Mouse (Mus musculus) retina, adult 2 months (tissue): ENCODE results near the gene Cacna1c.
"Not testable (repeated sequence)": the region's sequence is repeated elsewhere in the genome, so short reads cannot be mapped to it uniquely, and the experiment has no call there.

Source experiments
- DNase-seq: peaks from one replicate; pipeline ENCODE4 v3.0.0-alpha.2; 2012; ENCODE audit warnings: low read depth, low spot score

Cacna1c gene

GRCm38 (mm10) chr6:119213375-119213774, 17.2 kb upstream of the Cacna1c start:
- DNase-seq = no peak

DNA sequence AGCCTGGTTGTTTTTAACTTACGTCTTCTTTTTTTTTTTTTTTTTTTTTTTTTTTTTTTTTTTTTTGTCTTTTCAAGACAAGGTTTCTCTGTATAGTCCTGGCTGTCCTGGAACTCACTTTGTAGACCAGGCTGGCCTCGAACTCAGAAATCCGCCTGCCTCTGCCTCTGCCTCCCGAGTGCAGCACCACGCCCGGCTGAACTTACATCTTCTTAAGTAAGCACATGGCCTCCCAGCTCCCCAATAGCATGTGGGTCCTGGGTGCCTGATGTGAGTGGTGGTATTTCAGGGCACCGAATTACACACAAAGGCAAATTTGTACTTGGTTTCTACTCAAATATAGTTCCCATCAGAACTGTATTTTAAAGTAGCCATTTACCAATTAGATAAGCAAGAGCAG, 9.8 kb upstream of the Cacna1c start:
- not testable (repeated sequence) for DNase-seq

DNA sequence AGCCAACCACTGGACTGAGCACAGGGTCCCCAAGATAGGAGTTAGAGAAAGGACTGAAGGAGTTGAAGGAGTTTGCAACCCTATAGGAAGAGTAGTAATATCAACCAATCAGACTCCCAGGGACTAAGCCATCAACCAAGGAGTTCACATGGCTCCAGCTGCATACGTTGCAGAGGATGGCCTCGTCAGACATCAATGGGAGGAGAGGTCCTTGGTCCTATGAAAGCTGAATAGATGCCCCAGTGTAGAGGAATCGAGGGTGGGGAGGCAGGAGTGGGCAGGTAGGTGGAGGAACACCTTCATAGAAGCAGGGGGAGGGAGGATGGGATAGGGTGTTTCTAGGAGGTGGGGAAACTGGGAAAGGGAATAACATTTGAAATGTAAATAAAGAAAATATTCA, 8.7 kb upstream of the Cacna1c start:
- no peak for DNase-seq

DNA sequence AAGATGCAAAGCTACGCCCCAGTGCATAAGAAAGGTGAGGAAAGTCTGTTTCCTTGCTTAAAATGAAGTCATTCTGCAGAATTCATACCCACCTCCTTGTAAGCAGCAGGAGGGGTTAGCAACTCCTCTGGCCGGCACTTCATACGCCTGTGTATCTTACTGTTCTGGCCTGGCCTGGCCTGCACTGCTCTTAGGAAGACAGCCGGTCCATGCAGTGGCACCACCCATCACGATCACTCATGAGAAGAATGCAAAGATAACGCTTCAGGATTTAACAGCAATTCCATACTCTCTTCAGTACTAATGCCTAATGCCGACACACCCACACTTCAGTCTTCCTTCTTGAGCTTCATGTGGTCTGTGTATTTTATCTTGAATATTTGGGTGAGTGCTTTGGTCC, 8.1 kb upstream of the Cacna1c start:
- no peak for DNase-seq

DNA sequence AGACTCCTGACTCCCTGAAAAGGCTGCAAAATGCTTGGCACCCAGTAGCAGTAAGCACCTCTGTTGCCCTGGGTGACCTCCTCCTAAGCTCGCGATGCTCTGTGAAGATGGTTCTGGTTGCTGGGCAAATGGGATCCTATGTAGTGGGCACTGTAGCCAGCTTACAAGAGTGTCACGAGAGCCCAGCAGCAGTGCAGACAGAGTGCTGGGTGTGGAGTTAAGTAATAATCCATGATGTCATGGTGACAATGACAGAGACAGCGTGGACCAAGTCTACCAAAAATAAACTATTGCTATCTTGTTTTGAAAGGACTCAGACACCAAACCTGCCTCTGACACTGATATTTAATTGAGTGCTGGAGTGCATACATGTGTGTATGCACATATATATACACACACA, 5.4 kb upstream of the Cacna1c start:
- DNase-seq = no peak

GRCm38 (mm10) chr6:119200362-119200761, 4.1 kb upstream of the Cacna1c start:
- DNase-seq = no peak

DNA sequence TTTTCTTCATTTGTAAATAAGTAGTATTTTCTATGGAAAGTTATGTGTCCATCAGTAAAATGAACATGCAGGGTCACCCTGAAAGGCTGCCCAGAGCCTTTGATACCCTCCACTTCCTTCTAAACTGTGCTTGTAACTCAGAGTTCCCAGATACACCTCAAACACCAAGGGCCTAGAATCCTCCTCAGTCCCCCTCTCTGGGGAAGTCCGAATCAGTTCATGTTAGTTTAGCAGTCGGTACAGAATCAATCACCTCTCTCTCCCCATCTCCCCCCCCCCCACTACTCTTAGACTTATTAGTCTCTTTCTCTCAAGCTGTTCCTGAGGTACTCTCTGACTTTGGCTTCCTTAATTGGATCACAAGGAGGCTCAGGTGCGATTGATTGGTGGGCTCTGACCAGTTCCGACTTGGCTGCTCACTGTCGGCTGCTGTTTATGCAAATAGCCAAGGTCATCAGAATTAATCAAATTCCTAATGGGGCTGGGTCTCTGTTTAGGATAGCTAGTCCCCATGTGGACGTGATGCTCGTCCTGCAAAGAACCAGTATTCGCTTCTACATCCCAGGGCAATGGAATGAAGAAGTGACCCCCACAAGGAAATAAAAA, 3.2 kb upstream of the Cacna1c start:
- DNase-seq = no peak

DNA sequence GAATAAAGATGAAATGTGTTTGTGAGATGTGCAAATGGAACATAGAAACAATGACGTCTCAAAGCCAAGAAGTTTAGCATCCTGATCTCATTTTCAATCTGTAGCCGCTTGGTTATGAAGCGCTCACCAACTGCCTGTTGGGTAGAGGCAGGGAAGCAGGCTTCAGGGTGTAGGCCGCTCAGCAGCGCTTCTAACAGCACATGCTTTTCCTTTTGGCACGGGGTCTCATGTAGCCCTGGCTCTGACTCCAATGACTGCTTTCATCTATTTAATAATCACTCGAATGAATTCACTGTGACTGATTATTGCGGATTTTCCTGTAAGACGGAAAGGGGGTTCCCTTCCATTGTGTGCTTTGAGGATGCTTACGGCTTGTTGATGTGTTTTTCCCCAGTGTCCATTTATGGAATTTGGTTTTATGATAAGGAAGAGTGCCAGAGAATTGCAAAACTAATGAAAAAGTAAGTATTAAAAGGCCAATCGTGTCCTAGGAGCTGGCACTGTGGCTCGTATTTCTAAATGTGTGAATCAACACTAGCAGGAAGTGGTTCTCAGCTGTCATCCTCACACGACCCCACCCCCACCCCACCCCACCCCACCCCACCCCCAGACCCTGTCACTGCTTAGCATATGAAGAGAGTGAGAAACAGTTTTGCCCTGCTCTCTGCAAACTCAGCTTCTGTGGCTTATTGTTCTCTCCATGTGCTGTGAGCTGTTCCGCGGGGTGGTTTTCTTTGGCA, 2.5 kb upstream of the Cacna1c start:
- no peak for DNase-seq

DNA sequence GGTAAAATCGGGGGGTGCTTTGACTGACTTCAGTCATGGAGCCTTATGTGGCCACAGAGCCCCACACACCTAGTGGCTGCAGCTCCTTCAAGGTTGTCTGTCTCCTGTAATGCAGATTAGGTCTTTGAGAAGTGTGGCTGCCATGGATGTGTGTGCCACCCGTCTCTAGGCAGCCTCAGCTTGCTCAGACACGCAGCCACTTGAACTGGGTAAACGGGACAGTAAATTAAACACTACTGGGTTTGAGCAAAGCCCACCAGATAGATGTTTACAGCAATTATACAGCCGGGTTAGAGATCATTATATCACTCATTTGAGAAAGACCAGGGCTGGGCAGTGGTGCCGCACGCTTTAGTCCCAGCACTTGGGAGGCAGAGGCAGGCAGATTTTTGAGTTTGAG, 1.6 kb downstream of the Cacna1c start:
- no peak for DNase-seq

GRCm38 (mm10) chr6:119194161-119194560, 2.1 kb downstream of the Cacna1c start:
- no peak for DNase-seq

- DNase-seq = no peak
These were observed 2.6 kb downstream of the Cacna1c start for GRCm38 (mm10) chr6:119193571-119194154.

- no peak for DNase-seq
These were observed 4.7 kb downstream of the Cacna1c start for GRCm38 (mm10) chr6:119191478-119191877.

GRCm38 (mm10) chr6:119187631-119188030, 8.6 kb downstream of the Cacna1c start:
- no peak for DNase-seq

GRCm38 (mm10) chr6:119186658-119187057, 9.6 kb downstream of the Cacna1c start:
- no peak for DNase-seq

GRCm38 (mm10) chr6:119183781-119184180, 12.4 kb downstream of the Cacna1c start:
- no peak for DNase-seq

DNA sequence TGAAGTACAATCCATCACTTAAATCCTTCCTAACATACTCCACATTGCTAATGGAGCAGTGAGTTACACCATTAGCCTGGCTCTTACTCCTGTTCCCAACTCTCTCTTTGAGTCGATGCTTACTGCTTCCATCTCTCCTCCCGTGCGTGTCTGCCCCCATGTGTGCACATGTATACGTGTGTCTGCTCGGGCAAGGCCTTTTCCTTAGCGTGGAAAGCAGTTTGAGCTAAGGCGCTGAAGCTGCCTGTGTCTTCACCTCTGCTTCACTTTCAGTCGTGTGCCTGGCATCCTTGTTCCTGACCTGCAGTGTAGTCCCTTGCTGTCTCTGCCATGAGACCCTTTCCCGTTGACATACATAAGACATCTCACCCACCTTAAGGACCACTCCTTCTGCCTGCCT, 14.0 kb downstream of the Cacna1c start:
- no peak for DNase-seq

DNA sequence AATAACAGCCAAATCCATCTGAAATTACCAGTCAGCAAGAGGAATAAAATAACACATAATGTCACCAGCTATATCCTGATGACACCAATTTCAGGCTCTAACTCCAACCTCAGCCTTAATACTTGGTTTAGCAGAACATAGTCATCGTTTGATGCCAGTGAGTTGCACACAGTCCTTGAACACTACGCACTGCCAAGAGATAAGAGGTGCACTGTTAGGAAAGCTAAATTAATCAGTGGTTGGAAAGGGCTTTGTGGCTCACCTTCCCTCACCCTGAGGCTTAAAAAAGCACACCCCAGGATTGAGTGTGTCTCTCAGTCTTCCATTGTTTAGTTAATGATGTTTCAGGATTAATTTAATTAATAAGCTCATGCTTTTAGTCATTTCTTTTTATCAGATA, 16.0 kb downstream of the Cacna1c start:
- no peak for DNase-seq

- no peak for DNase-seq
These were observed 19.1 kb downstream of the Cacna1c start for GRCm38 (mm10) chr6:119177101-119177500.

DNA sequence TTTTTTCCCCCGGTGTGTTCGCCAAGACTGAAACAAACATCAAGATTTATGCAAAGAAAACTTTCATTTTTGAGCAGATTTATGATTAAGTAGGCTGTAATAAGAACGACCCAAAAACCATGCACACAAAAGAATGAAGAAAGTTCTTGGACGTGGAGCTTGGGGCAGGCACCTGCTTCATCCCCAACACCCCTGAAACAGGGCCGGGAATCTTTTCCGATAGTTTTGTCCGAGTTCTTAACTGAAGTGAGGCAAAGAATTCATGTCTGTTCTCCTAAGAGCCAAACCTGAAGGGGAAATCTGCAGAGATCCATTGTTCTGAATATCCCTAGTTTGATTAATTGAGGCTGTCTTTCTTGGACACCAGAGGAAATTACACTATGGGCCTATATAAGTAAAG, 20.1 kb downstream of the Cacna1c start:
- DNase-seq = no peak

GRCm38 (mm10) chr6:119175078-119175853, 21.0 kb downstream of the Cacna1c start, which contains the start of gene Dcp1b:
Gene Dcp1b, plus strand, starts transcription at chr6:119175253.
- DNase-seq = peak; percentile 73

DNA sequence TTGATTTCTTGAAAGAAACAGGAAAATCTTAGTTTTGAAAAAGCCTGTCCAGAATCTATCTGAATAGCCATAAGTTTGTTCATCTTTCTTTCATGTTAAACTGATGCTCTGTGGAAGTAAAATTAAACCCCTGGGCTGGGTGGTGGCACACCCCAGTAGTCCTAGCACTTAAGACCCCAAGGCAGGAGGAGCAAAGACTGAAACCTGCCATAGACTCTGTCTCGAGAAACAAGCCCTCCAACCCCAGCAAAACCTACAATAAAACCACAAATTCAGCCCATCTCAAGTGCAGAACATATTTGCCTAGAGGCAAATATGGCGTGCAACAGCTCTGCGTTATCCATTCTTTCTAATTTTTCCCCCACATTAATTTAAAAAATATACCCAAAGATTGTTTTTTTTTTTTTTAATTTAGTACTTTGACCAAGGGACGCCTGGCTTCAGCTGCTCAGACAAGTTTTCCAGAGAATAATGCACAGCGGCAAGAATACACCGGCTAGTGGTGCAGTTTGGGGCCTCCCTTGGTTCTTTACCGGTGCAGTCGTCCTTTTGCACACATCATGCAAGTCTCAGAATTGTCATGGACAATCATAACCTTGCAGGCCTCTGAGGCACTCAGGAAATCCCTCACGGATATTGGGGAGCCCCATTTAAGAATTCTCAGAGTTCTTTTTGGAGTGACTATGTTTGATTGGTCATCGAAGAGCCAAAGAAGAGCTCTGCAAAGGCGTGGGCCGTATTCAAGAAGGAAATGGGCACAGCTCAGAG, 21.7 kb downstream of the Cacna1c start:
- no peak for DNase-seq

GRCm38 (mm10) chr6:119165677-119166076, 30.5 kb downstream of the Cacna1c start:
- no peak for DNase-seq
